ENCODE assay signal across 8 mouse cellular contexts in the genomic region with DNA sequence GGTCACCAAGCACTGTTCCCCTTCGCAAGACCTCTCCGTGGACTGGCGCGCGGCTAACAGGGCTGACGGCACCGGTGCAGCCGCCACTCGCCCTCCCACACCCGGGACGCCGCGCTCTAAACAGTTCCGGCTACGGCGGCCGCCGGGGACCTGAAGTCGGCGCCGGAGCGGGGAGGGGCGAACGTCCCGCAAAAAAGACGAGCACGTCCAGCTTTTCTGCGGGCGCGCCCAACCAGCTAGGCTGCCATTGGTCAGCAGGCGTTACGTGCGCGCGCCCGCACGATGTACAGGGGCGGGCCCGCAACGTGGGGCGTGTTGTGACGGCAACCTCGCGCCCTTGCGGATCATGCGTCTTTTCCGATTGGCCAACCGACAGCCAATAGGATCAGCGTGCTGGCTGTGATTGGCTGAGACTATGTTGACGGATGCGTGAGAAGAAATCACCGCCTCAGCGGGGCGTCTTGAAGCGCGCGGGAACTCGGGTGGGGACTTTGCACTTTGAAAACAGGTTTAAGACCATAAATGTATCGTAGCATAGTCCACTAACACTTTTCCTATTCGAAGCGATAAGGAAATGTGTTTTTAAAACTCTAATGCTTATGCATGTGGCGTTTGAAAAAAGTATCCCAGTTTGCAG. TPM values are rescaled to one million over a fixed set of nuclear protein-coding genes. Genes with fewer than 3 reads are reported as not detected.
DNase-seq lines count a peak whose midpoint lies in the region; ATAC-seq lines count a peak whose summit lies in the region.

TSS of gene Cramp1l (minus strand) at position 134 of the 637 bp plus-strand sequence.
TSS of gene Ift140 (plus strand) at position 431 of the 637 bp plus-strand sequence.

- WGBS in hindbrain, embryonic 15.5 days: under 1% methylated on average over 62 of the region's 62 CpGs

- H3K36me3 ChIP-seq in hindbrain, embryonic 15.5 days: peaks cover 20% of the 10 kb centered on the region

- H3K9ac ChIP-seq in hindbrain, embryonic 15.5 days: peak within 1 kb of the TSS; percentile 89

- H3K27ac ChIP-seq in hindbrain, embryonic 15.5 days (replicated peaks): peak within 1 kb of the TSS; percentile 80

- peak; percentile 99 for DNase-seq in T-cell, adult 2 months (ENCODE audit: low spot score)
- peak; percentile 99 for DNase-seq in cerebellum, postnatal 36 days
- DNase-seq in frontal cortex, postnatal 36 days (ENCODE audit: low spot score in 2 of 2): peak; percentile 97 to 100
- peak; percentile 99 for DNase-seq in left cerebral cortex, adult 11 months (ENCODE audit: low spot score)
- peak; percentile 99 to 100 for DNase-seq in lung, postnatal 4 days
- peak; percentile 98 for DNase-seq in retina, postnatal 7 days (ENCODE audit: low read depth, low spot score)
- DNase-seq in urinary bladder, adult 2 months (ENCODE audit: low spot score): peak; percentile 93

- ATAC-seq in hindbrain, embryonic 15.5 days (ENCODE audit: low FRiP score, low read depth): peak; percentile 99

- no peaks in the 10 kb centered on the region for H3K9me3 ChIP-seq in hindbrain, embryonic 15.5 days

- peaks cover 49% of the 10 kb centered on the region for H3K4me1 ChIP-seq in hindbrain, embryonic 15.5 days (replicated peaks)

- H3K4me3 ChIP-seq in hindbrain, embryonic 15.5 days: peak within 1 kb of the TSS; percentile 88

- peak within 1 kb of the TSS; percentile 98 for H3K4me2 ChIP-seq in hindbrain, embryonic 15.5 days

- H3K27me3 ChIP-seq in hindbrain, embryonic 15.5 days: no peaks in the 10 kb centered on the region

RNA-seq across cellular contexts. Expression of gene Cramp1l, which starts in this region (rescaled TPM):
- polyA plus RNA-seq in hindbrain, embryonic 15.5 days (2015; fragmentation: Nextera tagmentation; extraction: Ambion mirVana): 6.3 and 6.7 TPM in 2 replicates
- 15.7 and 16.0 TPM in 2 replicates for polyA plus RNA-seq in urinary bladder, adult 2 months (2012; rRNA removed)

RNA-seq across cellular contexts. Expression of gene Ift140, which starts in this region (rescaled TPM):
- 18.8 and 20.0 TPM in 2 replicates for polyA plus RNA-seq in hindbrain, embryonic 15.5 days (2015; fragmentation: Nextera tagmentation; extraction: Ambion mirVana)
- 11.9 and 12.7 TPM in 2 replicates for polyA plus RNA-seq in urinary bladder, adult 2 months (2012; rRNA removed)

Comparison
In these comparisons a context has a peak if more than half of its experiments do, and no peak if none do; other contexts are left out.
1. Peak in every context shown above with its lines: DNase-seq, ATAC-seq, H3K4me3 ChIP-seq and H3K27ac ChIP-seq.